Mouse (Mus musculus): Measurements from ENCODE around the gene Gadd45a. TPM values are rescaled to one million over a fixed set of nuclear protein-coding genes. Genes with fewer than 3 reads are reported as not detected.
"Not testable (repeated sequence)": the region's sequence is repeated elsewhere in the genome, so short reads cannot be mapped to it uniquely, and the experiment has no call there.

The Gadd45a gene
- total and polyA plus RNA-seq, 3 experiments: 12.5 to 26.2 (median 19.5) TPM

DNA sequence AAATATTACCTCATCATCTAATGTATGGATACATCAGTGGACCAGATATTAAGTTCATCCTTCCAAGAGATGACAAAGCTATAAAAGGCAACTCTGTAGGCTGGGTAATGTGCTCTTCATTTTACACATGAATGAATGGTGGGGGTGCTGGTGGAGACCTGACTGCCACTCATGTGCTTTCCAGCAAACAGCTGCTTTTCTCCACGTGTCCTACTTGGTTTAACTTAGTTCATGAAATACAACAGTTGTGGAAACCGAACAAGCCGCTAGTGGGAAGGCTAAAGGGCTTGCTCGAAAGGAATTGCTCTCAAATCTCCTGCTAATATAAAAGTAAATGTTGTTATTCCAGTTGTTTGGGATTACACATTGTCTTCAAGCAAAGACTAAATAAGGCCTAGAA, 3.7 kb downstream of the Gadd45a start:
- no peaks in the 10 kb centered on the region for H3K9me3 ChIP-seq (replicated peaks; ENCODE audit: low read length)
- no peaks in the 10 kb centered on the region for H3K27me3 ChIP-seq (replicated peaks)
- no peak for DNase-seq (ENCODE audit: extremely low read depth)
- no peak overlapping the region; the same call in 1 of the 2 replicates for H3K9ac ChIP-seq (ENCODE audit: insufficient read depth, low read depth)
- H3K36me3 ChIP-seq (replicated peaks in 1 of 2; ENCODE audit: control insufficient read depth in 1 of 2, insufficient read depth in 1 of 2, low read length in 1 of 2): peaks cover 4 to 7% of the 10 kb centered on the region in 2 experiments
- TF ChIP-seq BHLHE40 (IDR thresholded peaks at IDR 0.05; ENCODE audit: low read depth, low read length) (no peak), ZKSCAN1 (IDR thresholded peaks at IDR 0.05; ENCODE audit: borderline replicate concordance, low read depth, low read length) (no peak), USF1 (IDR thresholded peaks at IDR 0.05; ENCODE audit: low read depth, low read length) (no peak), EP300 (IDR thresholded peaks at IDR 0.05; ENCODE audit: low read length) (no peak), SIN3A (IDR thresholded peaks at IDR 0.05; ENCODE audit: low read length) (no peak), NRF1 (IDR thresholded peaks at IDR 0.05; ENCODE audit: low read depth, low read length) (no peak), JUN (IDR thresholded peaks at IDR 0.05; ENCODE audit: insufficient read depth, low read depth, low read length) (no peak), MAX (IDR thresholded peaks at IDR 0.05; ENCODE audit: low read length) (no peak), MAZ (IDR thresholded peaks at IDR 0.05; ENCODE audit: low read depth, low read length) (no peak), POLR2AphosphoS2 (IDR thresholded peaks at IDR 0.05; ENCODE audit: low read depth, low read length) (no peak), TBP (conservative IDR thresholded peaks at IDR 0.05; ENCODE audit: low read depth, low read length) (no peak), RCOR1 (conservative IDR thresholded peaks at IDR 0.05; ENCODE audit: low read depth, low read length) (no peak), ZNF384 (IDR thresholded peaks at IDR 0.05; ENCODE audit: low read depth, low read length) (no peak), MYC (IDR thresholded peaks at IDR 0.05; ENCODE audit: low read depth, low read length) (no peak)
- dilution Hi-C loops (cut with MboI; ENCODE audit: extremely low pct_ligation_motif_present, extremely low pct_unique_long_range_greater_than_20kb, low sequenced_read_pairs) (no loop called here), in situ Hi-C loops (cut with MboI; ENCODE audit: low pct_ligation_motif_present, low pct_unique_long_range_greater_than_20kb, low sequenced_read_pairs) (no loop called here)
- H3K4me2 ChIP-seq (ENCODE audit: insufficient read depth, low read depth, poor library complexity, severe bottlenecking): no peak overlapping the region
- H3K27ac ChIP-seq (ENCODE audit: insufficient read depth, low read depth): no peak overlapping the region
- H3K4me3 ChIP-seq (replicated peaks in 1 of 3; ENCODE audit: low read depth in 2 of 3, low read length in 2 of 3, poor library complexity in 1 of 3): no peak overlapping the region
- H3K4me1 ChIP-seq (ENCODE audit: control insufficient read depth in 1 of 2, insufficient read depth in 2 of 2): peaks cover 7 to 26% of the 10 kb centered on the region in 2 experiments
- H3K79me2 ChIP-seq (replicated peaks; ENCODE audit: control insufficient read depth, extremely low read depth, insufficient read depth, poor library complexity, severe bottlenecking): no peaks in the 10 kb centered on the region; the same call in 1 of the 2 replicates

DNA sequence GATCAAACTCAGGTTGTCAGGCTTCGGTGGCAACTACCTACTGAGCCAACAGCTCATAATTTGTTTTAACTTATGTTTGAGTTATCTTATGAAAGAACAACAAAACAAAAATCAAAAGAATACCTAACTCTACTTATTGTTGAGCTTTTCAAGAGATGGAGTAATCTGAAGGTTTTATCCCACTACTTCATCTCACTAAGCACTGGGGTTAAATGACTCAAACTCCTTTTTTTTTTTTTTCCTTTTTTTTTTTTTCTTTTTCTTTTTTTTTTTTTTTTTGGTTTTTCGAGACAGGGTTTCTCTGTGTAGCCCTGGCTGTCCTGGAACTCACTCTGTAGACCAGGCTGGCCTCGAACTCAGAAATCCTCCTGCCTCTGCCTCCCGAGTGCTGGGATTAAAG, 4.3 kb downstream of the Gadd45a start:
- H3K27me3 ChIP-seq (replicated peaks); H3K4me3 ChIP-seq (replicated peaks in 1 of 3; ENCODE audit: low read depth in 2 of 3, low read length in 2 of 3, poor library complexity in 1 of 3); in situ Hi-C loops (cut with MboI; ENCODE audit: low pct_ligation_motif_present, low pct_unique_long_range_greater_than_20kb, low sequenced_read_pairs); dilution Hi-C loops (cut with MboI; ENCODE audit: extremely low pct_ligation_motif_present, extremely low pct_unique_long_range_greater_than_20kb, low sequenced_read_pairs); H3K9me3 ChIP-seq (replicated peaks; ENCODE audit: low read length); H3K27ac ChIP-seq (ENCODE audit: insufficient read depth, low read depth); DNase-seq (ENCODE audit: extremely low read depth); H3K9ac ChIP-seq (ENCODE audit: insufficient read depth, low read depth); H3K79me2 ChIP-seq (replicated peaks; ENCODE audit: control insufficient read depth, extremely low read depth, insufficient read depth, poor library complexity, severe bottlenecking); H3K4me2 ChIP-seq (ENCODE audit: insufficient read depth, low read depth, poor library complexity, severe bottlenecking); H3K36me3 ChIP-seq (replicated peaks in 1 of 2; ENCODE audit: control insufficient read depth in 1 of 2, insufficient read depth in 1 of 2, low read length in 1 of 2): not testable (repeated sequence)
- TF ChIP-seq ZNF384 (IDR thresholded peaks at IDR 0.05; ENCODE audit: low read depth, low read length): peak; percentile 68
- H3K4me1 ChIP-seq (ENCODE audit: control insufficient read depth in 1 of 2, insufficient read depth in 2 of 2): peaks cover 7 to 29% of the 10 kb centered on the region in 2 experiments

DNA sequence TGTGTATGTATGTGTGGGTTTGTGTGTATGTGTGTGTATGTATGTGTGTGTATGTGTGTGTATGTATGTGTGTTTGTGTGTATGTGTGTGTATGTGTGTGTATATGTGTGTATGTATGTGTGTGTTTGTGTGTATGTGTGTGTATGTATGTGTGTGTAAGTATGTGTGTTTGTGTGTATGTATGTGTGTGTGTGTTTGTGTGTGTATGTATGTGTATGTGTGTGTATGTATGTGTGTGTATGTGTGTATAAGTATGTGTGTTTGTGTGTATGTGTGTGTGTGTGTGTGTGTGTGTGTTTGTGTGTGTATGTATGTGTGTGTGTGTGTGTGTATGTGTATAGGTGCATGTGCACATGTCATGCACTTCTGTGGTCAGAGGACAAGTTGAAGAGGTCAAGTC, 4.7 kb downstream of the Gadd45a start:
- H3K36me3 ChIP-seq (replicated peaks in 1 of 2; ENCODE audit: control insufficient read depth in 1 of 2, insufficient read depth in 1 of 2, low read length in 1 of 2); H3K4me3 ChIP-seq (replicated peaks in 1 of 3; ENCODE audit: low read depth in 2 of 3, low read length in 2 of 3, poor library complexity in 1 of 3); H3K27ac ChIP-seq (ENCODE audit: insufficient read depth, low read depth); H3K9me3 ChIP-seq (replicated peaks; ENCODE audit: low read length); H3K9ac ChIP-seq (ENCODE audit: insufficient read depth, low read depth); dilution Hi-C loops (cut with MboI; ENCODE audit: extremely low pct_ligation_motif_present, extremely low pct_unique_long_range_greater_than_20kb, low sequenced_read_pairs); H3K4me2 ChIP-seq (ENCODE audit: insufficient read depth, low read depth, poor library complexity, severe bottlenecking); DNase-seq (ENCODE audit: extremely low read depth); H3K79me2 ChIP-seq (replicated peaks; ENCODE audit: control insufficient read depth, extremely low read depth, insufficient read depth, poor library complexity, severe bottlenecking); H3K27me3 ChIP-seq (replicated peaks); in situ Hi-C loops (cut with MboI; ENCODE audit: low pct_ligation_motif_present, low pct_unique_long_range_greater_than_20kb, low sequenced_read_pairs): not testable (repeated sequence)
- peaks cover 7 to 28% of the 10 kb centered on the region in 2 experiments for H3K4me1 ChIP-seq (ENCODE audit: control insufficient read depth in 1 of 2, insufficient read depth in 2 of 2)
